Mouse (Mus musculus) midbrain, embryonic 14.5 days (tissue): Measurements from ENCODE around the gene Bglap. TPM values are rescaled to one million over a fixed set of nuclear protein-coding genes. Genes with fewer than 3 reads are reported as not detected.

ENCODE experiments used
- ATAC-seq: fragments of 200-750 bp; cut with Nextera tagmentation; 2 replicates; pipeline ENCODE4 v1.8.0; 2017; ENCODE audit warnings: moderate number of reproducible peaks, moderate library complexity; ENCODE audit not compliant: low FRiP score, low TSS enrichment
- DNase-seq: peaks from one replicate; pipeline ENCODE4 v3.0.0-alpha.2; 2015
- H3K27ac ChIP-seq: fragments of 300-500 bp; sonication (generic); replicated peaks from 2 replicates; pipeline ENCODE4 v1.5.1; 2014; ENCODE audit warnings: mild to moderate bottlenecking, low read depth, low read length, moderate library complexity
- H3K27me3 ChIP-seq: fragments of 300-500 bp; sonication (generic); 2 replicates; pipeline ENCODE4 v1.6.1; 2014; ENCODE audit warnings: low read length, control low read depth, mixed read lengths; ENCODE audit not compliant: control insufficient read depth, insufficient read depth
- H3K36me3 ChIP-seq: fragments of 300-500 bp; sonication (generic); 2 replicates; pipeline ENCODE4 v1.6.1; 2014; ENCODE audit warnings: low read length, control low read depth; ENCODE audit not compliant: control insufficient read depth, insufficient read depth
- H3K4me1 ChIP-seq: fragments of 300-500 bp; sonication (generic); 2 replicates; pipeline ENCODE4 v1.6.1; 2014; ENCODE audit warnings: mild to moderate bottlenecking, antibody characterized with exemption, low read length, control low read depth; ENCODE audit not compliant: control insufficient read depth, insufficient read depth
- H3K4me2 ChIP-seq: fragments of 300-500 bp; sonication (generic); 2 replicates; pipeline ENCODE4 v1.6.1; 2014; ENCODE audit warnings: mild to moderate bottlenecking, low read length, moderate library complexity
- H3K4me3 ChIP-seq: fragments of 300-500 bp; sonication (generic); replicated peaks from 2 replicates; pipeline ENCODE4 v1.5.1; 2014; ENCODE audit warnings: low read depth, low read length
- H3K9ac ChIP-seq: fragments of 300-500 bp; sonication (generic); replicated peaks from 2 replicates; pipeline ENCODE4 v1.6.1; 2014; ENCODE audit warnings: mild to moderate bottlenecking, low read length, moderate library complexity
- H3K9me3 ChIP-seq: fragments of 300-500 bp; sonication (generic); 2 replicates; pipeline ENCODE4 v1.6.1; 2016; ENCODE audit warnings: low read length, control low read depth, mixed read lengths; ENCODE audit not compliant: control insufficient read depth
- WGBS: fragments of 180-500 bp; shearing (Covaris S2); extraction: QIAGEN DNeasy Blood & Tissue Kit; methylation state at CpG from one replicate; pipeline ENCODE4 v1.1.7; 2014; 5-methylcytosine and 5-hydroxymethylcytosine counted together
- polyA plus RNA-seq: library from polyadenylated mRNA; unstranded; fragments of >200 nt; fragmentation: Nextera tagmentation; extraction: Ambion mirVana; gene quantifications from 2 replicates; pipeline ENCODE4 v1.2.1, GENCODE M21; 2014

The Bglap gene
- polyA plus RNA-seq, 1 experiment from 2014 or later = not detected

DNA sequence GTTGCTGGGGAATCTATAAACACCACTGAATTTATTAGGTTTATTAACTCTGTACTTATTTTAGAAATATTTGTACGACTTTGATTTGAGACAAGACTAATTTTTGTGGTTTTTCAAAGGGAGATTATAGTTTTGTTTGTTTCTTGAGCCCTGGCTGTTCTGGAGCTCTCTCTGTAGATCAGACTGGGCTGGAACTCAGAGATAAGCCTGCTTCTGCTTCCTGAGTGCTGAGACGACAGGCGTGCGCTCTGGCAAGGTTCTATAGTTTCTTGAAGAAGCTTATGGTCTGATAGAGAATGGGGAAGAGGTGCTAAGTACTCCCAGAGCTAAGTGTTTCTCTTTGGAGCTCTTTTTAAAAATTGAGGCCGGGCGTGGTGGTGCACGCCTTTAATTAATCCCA is 45.9 kb downstream of the Bglap start:
- DNase-seq (no peak), ATAC-seq (no peak)
- peaks cover 23% of the 10 kb centered on the region for H3K36me3 ChIP-seq
- WGBS = 97% methylated on average over 7 of the region's 7 CpGs
- no peak overlapping the region for H3K4me3 ChIP-seq
- no peak overlapping the region for H3K4me2 ChIP-seq
- H3K9me3 ChIP-seq = no peaks in the 10 kb centered on the region
- no peak overlapping the region for H3K9ac ChIP-seq
- H3K4me1 ChIP-seq = peaks cover 11% of the 10 kb centered on the region
- H3K27ac ChIP-seq = no peak overlapping the region
- H3K27me3 ChIP-seq = no peaks in the 10 kb centered on the region

DNA sequence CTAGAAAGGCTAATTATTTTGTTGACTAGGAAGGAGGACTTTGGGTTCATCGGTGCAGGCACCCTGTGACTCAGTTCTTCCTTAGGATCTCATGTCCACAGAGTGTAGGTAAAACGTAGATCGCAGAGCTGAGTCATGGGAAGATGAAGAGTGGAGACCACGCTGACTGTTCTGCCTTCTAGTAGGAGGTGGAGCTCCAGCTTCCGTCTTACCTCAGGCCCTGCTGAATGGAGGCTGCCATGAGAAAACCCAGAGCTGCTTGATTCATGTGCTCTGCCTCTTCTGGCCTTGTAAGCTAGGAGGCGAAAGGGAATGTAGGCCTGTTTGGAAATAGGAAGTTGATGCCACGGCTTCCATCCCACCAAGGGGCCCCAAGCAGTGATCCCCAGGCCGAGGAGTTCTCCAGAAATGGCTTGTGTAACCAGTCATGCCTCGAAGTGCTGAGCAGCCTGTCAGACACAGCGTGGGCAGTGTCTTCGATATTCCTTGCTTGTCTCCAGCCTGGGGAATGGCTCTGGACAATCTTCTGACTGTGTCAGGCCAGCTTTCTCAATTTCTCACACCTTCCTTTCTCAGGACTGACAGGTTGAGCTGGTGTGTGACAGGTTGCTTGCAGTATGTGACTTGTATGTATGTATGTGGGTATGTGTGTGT is 46.8 kb downstream of the Bglap start:
- no peak for ATAC-seq
- 91% methylated on average over 11 of the region's 11 CpGs for WGBS
- Histone ChIP-seq H3K27me3 (no peaks in the 10 kb centered on the region), H3K4me3 (0 out of 2 replicates have a peak overlapping the region, but pooled peaks have one; percentile 2), H3K27ac (no peak overlapping the region), H3K36me3 (peaks cover 14% of the 10 kb centered on the region), H3K9me3 (no peaks in the 10 kb centered on the region), H3K4me2 (peak overlapping the region; percentile 63), H3K4me1 (peaks cover 11% of the 10 kb centered on the region), H3K9ac (peak overlapping the region; percentile 26; the same call in 1 of the 2 replicates)
- no peak for DNase-seq

DNA sequence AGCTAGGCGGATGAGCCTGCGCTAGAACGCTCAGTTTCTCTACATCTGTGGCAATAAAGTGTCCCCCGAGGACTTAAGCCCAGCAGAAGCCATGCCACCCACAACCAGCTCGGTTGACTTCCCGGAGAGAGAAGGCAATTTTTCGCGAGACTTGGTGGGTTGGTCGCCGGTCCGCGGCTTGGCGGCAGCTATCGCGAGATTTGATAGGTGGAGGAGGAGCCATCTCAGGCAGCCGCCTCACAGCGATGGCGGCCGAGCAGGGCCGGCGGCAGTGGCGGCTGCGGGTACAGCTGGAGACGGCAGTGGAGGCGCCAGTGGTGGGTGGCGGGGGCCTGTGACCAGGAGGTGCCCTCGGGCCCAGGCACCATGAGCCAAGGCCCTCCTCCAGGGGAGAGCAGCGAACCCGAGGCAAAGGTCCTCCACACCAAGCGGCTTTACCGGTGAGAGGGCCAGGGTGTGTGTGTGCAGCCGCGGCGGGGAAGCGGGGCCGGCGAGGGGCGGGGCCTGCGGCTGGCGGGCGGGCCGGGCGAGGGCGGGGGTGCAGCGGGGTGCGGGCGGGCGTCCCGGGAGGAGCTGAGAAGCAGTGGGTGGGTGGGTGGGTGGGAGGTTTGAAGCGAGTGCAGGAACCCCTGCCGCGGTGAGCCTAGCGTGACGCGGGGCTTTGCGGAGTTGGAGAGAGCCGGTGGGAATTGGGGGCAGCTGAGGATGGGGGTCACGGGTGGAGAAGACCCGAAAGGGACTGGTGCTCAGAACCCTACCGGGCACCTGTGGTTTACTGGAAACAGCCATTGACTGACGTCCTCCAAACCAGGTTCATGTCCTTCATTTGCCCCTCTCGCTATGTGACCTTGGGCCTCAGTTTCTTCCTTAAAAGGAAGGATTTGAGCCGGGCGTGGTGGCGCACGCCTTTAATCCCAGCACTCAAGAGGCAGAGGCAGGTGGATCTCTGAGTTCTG is 47.9 kb downstream of the Bglap start, which contains the start of the genes Tmem79 and Smg5:
Gene Tmem79, minus strand, starts transcription at position 91 of the 956 bp plus-strand sequence.
Gene Smg5, plus strand, starts transcription at position 203 of the 956 bp plus-strand sequence.
- peaks cover 3% of the 10 kb centered on the region for H3K36me3 ChIP-seq
- peak within 1 kb of the TSS; percentile 92 for H3K9ac ChIP-seq
- H3K27ac ChIP-seq = peak within 1 kb of the TSS; percentile 94
- peaks cover 11% of the 10 kb centered on the region for H3K4me1 ChIP-seq
- peak; percentile 93 for ATAC-seq
- 2% methylated on average over 62 of the region's 66 CpGs for WGBS
- H3K4me3 ChIP-seq = peak within 1 kb of the TSS; percentile 81
- no peaks in the 10 kb centered on the region for H3K9me3 ChIP-seq
- H3K27me3 ChIP-seq = no peaks in the 10 kb centered on the region
- peak within 1 kb of the TSS; percentile 78 for H3K4me2 ChIP-seq
- DNase-seq = peak; percentile 97

DNA sequence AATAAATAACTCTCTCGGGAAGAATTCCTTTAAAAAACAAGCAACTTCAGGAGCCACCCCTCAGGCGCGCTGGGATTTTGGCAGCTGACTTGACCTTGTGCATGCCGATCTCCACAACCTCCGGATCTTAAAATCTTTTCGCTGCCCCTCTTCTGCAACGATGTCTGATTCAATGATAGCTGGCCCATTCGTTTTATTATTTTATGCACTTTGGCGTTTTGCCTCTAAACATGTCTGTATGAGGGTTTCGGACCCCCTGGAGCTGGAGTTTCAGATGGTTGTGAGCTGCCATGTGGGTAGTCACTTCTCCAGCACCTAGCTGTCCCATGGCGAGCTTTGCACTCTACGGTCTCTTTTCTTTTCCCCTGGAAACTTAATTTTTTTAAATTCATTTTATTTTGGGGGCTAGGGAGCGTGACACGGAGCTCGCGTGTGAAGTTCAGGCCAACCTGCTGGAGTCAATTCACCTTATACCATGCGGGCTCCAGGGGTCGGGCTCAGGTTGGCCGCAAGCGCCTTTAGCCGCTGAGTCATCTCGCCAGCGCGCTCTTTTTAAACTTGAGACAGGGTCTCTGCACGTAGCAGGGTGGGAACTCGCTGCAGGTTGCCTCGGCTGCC is 48.7 kb downstream of the Bglap start:
- DNase-seq (peak; percentile 3), ATAC-seq (peak; percentile 49; the same call in 1 of the 2 replicates)
- H3K36me3 ChIP-seq = no peaks in the 10 kb centered on the region
- peak overlapping the region; percentile 94 for H3K27ac ChIP-seq
- H3K9me3 ChIP-seq = no peaks in the 10 kb centered on the region
- peaks cover 11% of the 10 kb centered on the region for H3K4me1 ChIP-seq
- peak overlapping the region; percentile 92 for H3K9ac ChIP-seq
- peak overlapping the region; percentile 81 for H3K4me3 ChIP-seq
- H3K4me2 ChIP-seq = peak overlapping the region; percentile 78
- no peaks in the 10 kb centered on the region for H3K27me3 ChIP-seq
- 2% methylated on average over 27 of the region's 27 CpGs for WGBS

DNA sequence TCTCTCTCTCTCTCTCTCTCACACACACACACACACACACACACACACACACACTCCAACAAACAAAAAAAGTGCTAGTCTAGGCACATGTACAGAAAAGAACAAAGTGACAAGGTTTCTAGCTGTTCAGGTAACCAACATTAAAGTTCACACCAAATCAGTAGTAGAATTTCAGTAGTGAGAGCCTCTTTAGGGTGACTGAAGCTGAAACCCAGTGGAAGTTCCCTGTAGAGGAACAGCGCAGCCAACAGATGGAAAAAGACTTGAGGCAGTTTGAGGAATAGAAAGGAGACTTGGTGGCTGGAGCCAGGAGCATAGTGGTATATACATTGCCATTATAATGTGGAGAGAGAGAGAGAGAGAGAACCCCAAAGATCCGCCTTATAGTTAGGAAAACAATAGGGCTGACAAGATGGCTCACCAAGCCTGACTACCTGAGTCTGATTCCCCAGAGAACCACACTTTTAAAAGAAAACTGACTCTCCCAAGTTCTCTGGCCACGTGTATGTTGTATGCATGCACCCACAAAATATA is 49.3 kb downstream of the Bglap start:
- peaks cover 11% of the 10 kb centered on the region for H3K4me1 ChIP-seq
- no peaks in the 10 kb centered on the region for H3K36me3 ChIP-seq
- no peak overlapping the region for H3K27ac ChIP-seq
- no peaks in the 10 kb centered on the region for H3K9me3 ChIP-seq
- no peak for ATAC-seq
- H3K4me3 ChIP-seq = peak overlapping the region; percentile 81
- no peak for DNase-seq
- peak overlapping the region; percentile 92 for H3K9ac ChIP-seq
- H3K4me2 ChIP-seq = peak overlapping the region; percentile 78
- 44% methylated on average over 3 of the region's 3 CpGs for WGBS
- H3K27me3 ChIP-seq = no peaks in the 10 kb centered on the region

DNA sequence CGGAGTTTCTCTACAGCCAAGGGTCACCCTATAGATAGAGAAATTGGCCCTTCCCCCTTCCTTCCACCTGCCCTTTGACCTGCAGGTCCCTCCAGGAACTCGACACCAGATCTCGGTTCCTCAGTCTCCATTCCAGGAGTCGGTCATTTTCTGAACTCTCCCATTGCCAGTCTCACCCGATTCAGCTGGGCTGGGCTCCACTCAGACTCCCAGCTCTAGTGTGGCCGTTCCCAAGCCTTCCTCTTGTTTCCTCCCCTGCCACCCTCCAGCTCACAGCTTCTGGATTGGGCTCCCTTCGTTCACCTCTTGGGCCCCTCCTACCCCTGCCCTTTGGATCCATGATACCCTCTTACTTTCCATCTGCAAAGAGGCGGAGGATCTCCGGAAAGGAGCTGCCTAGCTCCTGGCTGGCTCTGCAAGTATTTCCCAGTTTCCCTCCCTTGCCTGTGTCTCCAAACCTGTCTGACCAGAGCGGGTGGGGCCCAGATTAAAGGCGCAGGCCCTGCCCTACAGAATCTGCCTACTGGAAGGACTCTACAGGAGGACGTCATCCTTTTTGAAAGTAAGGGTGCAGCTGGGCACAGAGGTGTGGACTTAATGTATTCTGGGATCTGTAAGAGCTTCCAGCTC is 50.1 kb downstream of the Bglap start:
- ATAC-seq (no peak), DNase-seq (no peak)
- H3K4me2 ChIP-seq = no peak overlapping the region
- no peaks in the 10 kb centered on the region for H3K9me3 ChIP-seq
- H3K4me1 ChIP-seq = peaks cover 11% of the 10 kb centered on the region
- H3K36me3 ChIP-seq = peaks cover 6% of the 10 kb centered on the region; the same call in 1 of the 2 replicates
- no peaks in the 10 kb centered on the region for H3K27me3 ChIP-seq
- no peak overlapping the region for H3K9ac ChIP-seq
- no peak overlapping the region for H3K4me3 ChIP-seq
- WGBS = 65% methylated on average over 12 of the region's 12 CpGs
- H3K27ac ChIP-seq = no peak overlapping the region
